Mouse (Mus musculus): ENCODE data around the gene Bnipl.
"Not testable (repeated sequence)": the region's sequence is repeated elsewhere in the genome, so short reads cannot be mapped to it uniquely, and the experiment has no call there.

Bnipl gene

GRCm38 (mm10) chr3:95216655-95217254 is 34.2 kb downstream of the Bnipl start:
- no peak for DNase-seq (ENCODE audit: low read depth in 2 of 2, low spot score in 2 of 2)

- DNase-seq (ENCODE audit: low read depth in 2 of 2, low spot score in 2 of 2), result no peak
Observed at GRCm38 (mm10) chr3:95213609-95213975, 37.4 kb downstream of the Bnipl start.

GRCm38 (mm10) chr3:95212889-95213608 is 37.9 kb downstream of the Bnipl start:
- not testable (repeated sequence) for DNase-seq (ENCODE audit: low read depth in 2 of 2, low spot score in 2 of 2)

GRCm38 (mm10) chr3:95210585-95210984 is 40.4 kb downstream of the Bnipl start:
- no peak for DNase-seq (ENCODE audit: low read depth in 2 of 2, low spot score in 2 of 2)

- no peak for DNase-seq (ENCODE audit: low read depth in 2 of 2, low spot score in 2 of 2)
Observed at GRCm38 (mm10) chr3:95208286-95208685, 42.7 kb downstream of the Bnipl start.

GRCm38 (mm10) chr3:95203880-95204279 is 47.1 kb downstream of the Bnipl start:
- DNase-seq (ENCODE audit: low read depth in 2 of 2, low spot score in 2 of 2), result no peak

- no peak for DNase-seq (ENCODE audit: low read depth in 2 of 2, low spot score in 2 of 2)
Observed at GRCm38 (mm10) chr3:95200562-95200961, 50.4 kb downstream of the Bnipl start.

- DNase-seq (ENCODE audit: low read depth in 2 of 2, low spot score in 2 of 2), result no peak
Observed at GRCm38 (mm10) chr3:95200132-95200531, 50.9 kb downstream of the Bnipl start.

- DNase-seq (ENCODE audit: low read depth in 2 of 2, low spot score in 2 of 2), result no peak
Observed at GRCm38 (mm10) chr3:95199101-95199500, 51.9 kb downstream of the Bnipl start.

- no peak for DNase-seq (ENCODE audit: low read depth in 2 of 2, low spot score in 2 of 2)
Observed at GRCm38 (mm10) chr3:95195772-95196171, 55.2 kb downstream of the Bnipl start.

- no peak for DNase-seq (ENCODE audit: low read depth in 2 of 2, low spot score in 2 of 2)
Observed at GRCm38 (mm10) chr3:95194721-95195135, 56.3 kb downstream of the Bnipl start.

All from CD8-positive naive resting alpha-beta T cell, adult 2 months (primary cell).